Mouse (Mus musculus): ENCODE data around the gene Polr3k. TPM values are rescaled to one million over a fixed set of nuclear protein-coding genes. Genes with fewer than 3 reads are reported as not detected.

The Polr3k gene
- 35.9 and 52.4 TPM in 2 replicates for polyA plus RNA-seq (2012; rRNA removed)

GRCm38 (mm10) chr2:181863791-181864535 lies at the start of gene Polr3k:
Polr3k (plus strand) TSS chr2:181864337.

GRCm38 (mm10) chr2:181837372-181838292 lies 26.5 kb upstream of the Polr3k start, which contains the start of gene Pcmtd2:
Pcmtd2 (plus strand) TSS chr2:181837854.

Other genes with a start within 250 kb of the Polr3k start
- gene Gm29797, start 207.3 kb upstream of the Polr3k start, polyA plus RNA-seq (2012; rRNA removed): 0.22 and 0.30 TPM in 2 replicates
- 12.0 and 20.4 TPM in 2 replicates for gene Sox18, start 192.7 kb upstream of the Polr3k start, polyA plus RNA-seq (2012; rRNA removed)
- gene Tcea2, start 184.0 kb upstream of the Polr3k start, polyA plus RNA-seq (2012; rRNA removed): 43.7 and 63.4 TPM in 2 replicates
- 42.2 and 74.8 TPM in 2 replicates for gene Rgs19, start 170.4 kb upstream of the Polr3k start, polyA plus RNA-seq (2012; rRNA removed)
- not detected in 2 replicates for gene Lkaaear1, start 165.9 kb upstream of the Polr3k start, polyA plus RNA-seq (2012; rRNA removed)
- gene Oprl1, start 149.3 kb upstream of the Polr3k start, polyA plus RNA-seq (2012; rRNA removed): 16.4 and 19.8 TPM in 2 replicates
- 46.8 and 70.9 TPM in 2 replicates for gene Myt1, start 101.0 kb upstream of the Polr3k start, polyA plus RNA-seq (2012; rRNA removed)
- 47.2 and 69.5 TPM in 2 replicates for gene Pcmtd2, start 26.5 kb upstream of the Polr3k start, polyA plus RNA-seq (2012; rRNA removed)
- gene Gm14496, start 126.8 kb downstream of the Polr3k start, polyA plus RNA-seq (2012; rRNA removed): not detected in 2 replicates

All from central nervous system, embryonic 11.5 days (tissue).